Mouse (Mus musculus) left cerebral cortex, postnatal 25 days (tissue): Measurements from ENCODE around the gene Fcgbp. TPM values are rescaled to one million over a fixed set of nuclear protein-coding genes. Genes with fewer than 3 reads are reported as not detected.
"Not testable (repeated sequence)": the region's sequence is repeated elsewhere in the genome, so short reads cannot be mapped to it uniquely, and the experiment has no call there.

Experiments
- DNase-seq, 2 experiments: peaks; one replicate each; pipeline ENCODE4 v3.0.0; 2022; ENCODE audit warnings: low spot score in 2 of 2, mixed read lengths in 1 of 2
- intact Hi-C: fragments of 180-260 bp; cut with DNase I; formaldehyde crosslinking; loops from one replicate; pipeline ENCODE4 v1.15.1; 2025
- total RNA-seq, 2 experiments: library from RNA; stranded (reverse); gene quantifications; 2 replicates each; pipeline ENCODE4 v1.2.3; 2021

Gene Fcgbp
- total RNA-seq, 2 experiments from 2014 or later = 0.25 to 0.44 TPM

- DNase-seq = no peak
- intact Hi-C loops = no loop called here
Observed at GRCm38 (mm10) chr7:28129166-28129565, 58.1 kb downstream of the Fcgbp start, which contains the start of gene 9530053A07Rik. Gene 9530053A07Rik (plus strand): TSS chr7:28129466.

- intact Hi-C loops = loop anchor here (5.0 kb wide), 1 partner anchor 85 kb away; the partner anchor contains the start of gene Psmc4
- peak; percentile 19 to 55 for DNase-seq
Observed at GRCm38 (mm10) chr7:28137613-28138012, 66.6 kb downstream of the Fcgbp start.

GRCm38 (mm10) chr7:28148263-28148662, 77.2 kb downstream of the Fcgbp start:
- peak; percentile 43 to 51 for DNase-seq
- intact Hi-C loops = loop anchor here (2.0 to 5.0 kb wide), 2 partner anchors 64 to 151 kb away; no protein-coding TSS in a partner anchor

DNA sequence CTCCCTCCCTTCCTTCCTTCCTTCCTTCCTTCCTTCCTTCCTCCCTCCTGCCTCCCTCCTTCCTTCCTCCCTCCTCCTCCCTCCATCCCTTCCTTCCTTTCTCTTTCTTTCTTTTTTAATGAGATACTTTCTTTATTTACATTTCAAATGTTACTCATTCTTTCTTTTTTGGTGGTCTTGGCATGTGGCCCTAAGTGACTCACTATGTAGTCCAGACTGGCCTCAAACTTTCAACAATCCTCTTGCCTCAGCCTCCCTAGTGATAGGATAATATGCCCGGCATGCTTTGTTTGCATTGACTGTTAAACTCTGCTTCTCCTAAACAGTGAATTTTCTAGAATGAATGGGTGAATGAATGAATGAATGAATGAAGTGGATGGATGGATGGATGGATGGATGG, 78.8 kb downstream of the Fcgbp start:
- intact Hi-C loops = loop anchor here (2.0 to 5.0 kb wide), 2 partner anchors 62 to 149 kb away; no protein-coding TSS in a partner anchor

GRCm38 (mm10) chr7:28151584-28152221, 80.7 kb downstream of the Fcgbp start:
- peak; percentile 15 to 52 for DNase-seq
- intact Hi-C loops = loop anchor here (1.0 kb wide), 1 partner anchor 101 kb away; the partner anchor contains the start of gene Psmc4

More for the DNA sequence above, 78.8 kb downstream of the Fcgbp start:
- DNase-seq = no peak

DNA sequence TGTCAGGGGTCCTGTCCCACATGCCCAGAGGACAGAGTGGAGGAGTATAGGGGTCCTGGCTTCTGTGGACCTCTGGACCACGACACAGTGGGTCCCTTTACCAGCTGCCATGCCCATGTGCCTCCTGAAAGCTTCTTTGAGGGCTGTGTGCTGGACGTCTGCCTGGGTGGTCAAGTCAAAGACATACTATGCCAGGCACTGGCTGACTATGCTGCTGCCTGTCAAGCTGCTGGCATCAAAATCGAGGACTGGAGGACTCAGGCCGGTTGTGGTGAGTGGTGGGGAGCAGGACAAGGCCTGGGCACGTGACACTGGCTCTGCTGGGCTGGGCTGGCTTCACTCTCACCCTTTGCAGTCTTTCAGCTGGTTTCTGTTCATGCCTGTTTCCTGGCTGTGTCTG, 82.6 kb downstream of the Fcgbp start:
- intact Hi-C loops, DNase-seq: not testable (repeated sequence)

- intact Hi-C loops = no loop called here
Observed at GRCm38 (mm10) chr7:28159292-28159691, 88.3 kb downstream of the Fcgbp start.

GRCm38 (mm10) chr7:28159893-28160292, 88.9 kb downstream of the Fcgbp start:
- intact Hi-C loops = no loop called here
- no peak for DNase-seq

More at GRCm38 (mm10) chr7:28159292-28159691, 88.3 kb downstream of the Fcgbp start:
- DNase-seq = no peak

DNA sequence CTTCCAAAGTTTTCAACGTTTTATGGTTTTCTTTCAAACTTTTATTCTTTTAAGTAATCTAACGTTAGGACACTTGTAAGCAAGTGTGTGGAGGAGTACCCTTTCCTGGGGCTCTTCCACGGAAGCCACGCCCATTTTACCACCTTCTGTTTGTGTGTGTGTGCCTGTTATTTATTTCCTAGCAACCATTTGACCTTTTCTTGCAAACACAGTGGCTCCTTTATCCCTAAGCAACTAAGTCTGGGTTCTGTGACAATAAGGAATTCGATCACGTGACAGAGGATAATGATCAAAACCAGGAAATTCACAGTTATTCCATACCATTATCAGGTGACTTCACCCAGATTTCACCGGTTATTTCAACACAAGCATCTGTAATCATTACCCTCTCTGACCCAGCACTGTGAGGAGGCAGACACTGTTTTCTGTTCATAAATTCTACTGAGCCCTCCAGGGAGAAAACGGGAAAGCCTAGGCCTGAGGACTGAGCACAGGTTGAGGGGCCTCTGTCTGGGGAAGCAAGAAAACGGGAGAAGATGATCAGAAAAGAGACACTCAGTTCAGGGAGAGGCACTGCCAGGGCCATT, 90.2 kb downstream of the Fcgbp start:
- DNase-seq = no peak
- intact Hi-C loops = no loop called here

- no peak for DNase-seq
- intact Hi-C loops = no loop called here
Observed at GRCm38 (mm10) chr7:28165406-28165805, 94.4 kb downstream of the Fcgbp start.

GRCm38 (mm10) chr7:28168320-28169115, 97.5 kb downstream of the Fcgbp start:
- intact Hi-C loops = loop anchor here (1.0 kb wide), 2 partner anchors 11 to 118 kb away; partner anchors contain the start of genes Dyrk1b and Psmc4
- DNase-seq = peak; percentile 43 to 53

- intact Hi-C loops = loop anchor here (1.0 kb wide), 2 partner anchors 10 to 119 kb away; partner anchors contain the start of genes Dyrk1b and Psmc4
- peak; percentile 94 to 96 for DNase-seq
Observed at GRCm38 (mm10) chr7:28169489-28170422, 98.7 kb downstream of the Fcgbp start, which contains the start of gene Fbl. Gene Fbl (plus strand): TSS chr7:28169710.

Other genes starting within 250 kb of the Fcgbp start
- 1 to 10 TPM; 4.2 to 4.6 TPM for gene Zfp59, start 232.6 kb upstream of the Fcgbp start, total RNA-seq
- gene Zfp607a, start 213.7 kb upstream of the Fcgbp start, total RNA-seq = 1 to 10 TPM; 1.7 to 2.0 TPM
- 10 to 100 TPM; 15.9 to 18.1 TPM for gene Zfp974, start 141.8 kb upstream of the Fcgbp start, total RNA-seq
- 10 to 100 TPM; 21.0 to 21.1 TPM for gene Zfp780b, start 92.1 kb upstream of the Fcgbp start, total RNA-seq
- 1 to 10 TPM; 5.9 to 6.4 TPM for gene Zfp850, start 57.1 kb upstream of the Fcgbp start, total RNA-seq
- gene Psmc4, start 21.1 kb upstream of the Fcgbp start, total RNA-seq = 100 to 1,000 TPM; 124 to 130 TPM
- gene 9530053A07Rik, start 58.2 kb downstream of the Fcgbp start, total RNA-seq = under 1 TPM in 1 of 2 experiments, not detected in 1; 0.09 TPM
- 10 to 100 TPM; 51.5 to 55.3 TPM for gene Fbl, start 98.5 kb downstream of the Fcgbp start, total RNA-seq
- 10 to 100 TPM; 44.2 to 47.0 TPM for gene Dyrk1b, start 108.2 kb downstream of the Fcgbp start, total RNA-seq
- 10 to 100 TPM; 58.4 to 61.2 TPM for gene Eid2, start 196.6 kb downstream of the Fcgbp start, total RNA-seq
- 10 to 100 TPM; 32.5 to 34.3 TPM for gene Eid2b, start 206.5 kb downstream of the Fcgbp start, total RNA-seq
- gene Selenov, start 219.9 kb downstream of the Fcgbp start, total RNA-seq = 1 to 10 TPM in 1 of 2 experiments, under 1 TPM in 1; 0.25 to 1.7 TPM
- 1 to 10 TPM; 1.4 to 2.0 TPM for gene Dll3, start 231.0 kb downstream of the Fcgbp start, total RNA-seq
- 10 to 100 TPM; 39.0 to 40.8 TPM for gene Timm50, start 240.8 kb downstream of the Fcgbp start, total RNA-seq